Mouse (Mus musculus): ENCODE measurements around the gene Naaa.

The Naaa gene

GRCm38 (mm10) chr5:92262646-92263045 is 15.3 kb downstream of the Naaa start:
- no peak for DNase-seq

GRCm38 (mm10) chr5:92256218-92256617 is 21.8 kb downstream of the Naaa start, which contains the start of gene Ppef2:
Gene Ppef2, minus strand, starts transcription at chr5:92256278.
- DNase-seq: no peak

GRCm38 (mm10) chr5:92254476-92254875 is 23.5 kb downstream of the Naaa start:
- no peak for DNase-seq

- no peak for DNase-seq
Measured at GRCm38 (mm10) chr5:92252797-92253343, 25.1 kb downstream of the Naaa start.

GRCm38 (mm10) chr5:92252031-92252430 is 25.9 kb downstream of the Naaa start:
- DNase-seq: no peak

- DNase-seq: no peak
Measured at GRCm38 (mm10) chr5:92248614-92249013, 29.4 kb downstream of the Naaa start.

GRCm38 (mm10) chr5:92245483-92245882 is 32.5 kb downstream of the Naaa start:
- peak; percentile 38 for DNase-seq

GRCm38 (mm10) chr5:92244900-92245299 is 33.1 kb downstream of the Naaa start:
- no peak for DNase-seq

- DNase-seq: no peak
Measured at GRCm38 (mm10) chr5:92240769-92241168, 37.2 kb downstream of the Naaa start.

- DNase-seq: peak; percentile 90
Measured at GRCm38 (mm10) chr5:92239333-92240232, 38.4 kb downstream of the Naaa start.

GRCm38 (mm10) chr5:92234939-92235557 is 42.9 kb downstream of the Naaa start:
- peak; percentile 49 for DNase-seq

GRCm38 (mm10) chr5:92233366-92233765 is 44.6 kb downstream of the Naaa start:
- no peak for DNase-seq

- DNase-seq: no peak
Measured at GRCm38 (mm10) chr5:92231836-92232235, 46.1 kb downstream of the Naaa start.

GRCm38 (mm10) chr5:92230306-92230705 is 47.7 kb downstream of the Naaa start:
- no peak for DNase-seq

GRCm38 (mm10) chr5:92229514-92229913 is 48.5 kb downstream of the Naaa start:
- no peak for DNase-seq

GRCm38 (mm10) chr5:92228776-92229175 is 49.2 kb downstream of the Naaa start:
- DNase-seq: no peak

- no peak for DNase-seq
Measured at GRCm38 (mm10) chr5:92227782-92228181, 50.2 kb downstream of the Naaa start.

GRCm38 (mm10) chr5:92220287-92220902 is 57.6 kb downstream of the Naaa start:
- peak; percentile 27 for DNase-seq

- peak; percentile 42 for DNase-seq
Measured at GRCm38 (mm10) chr5:92219826-92220225, 58.1 kb downstream of the Naaa start.

GRCm38 (mm10) chr5:92218915-92219793 is 58.8 kb downstream of the Naaa start:
- no peak for DNase-seq

- DNase-seq: no peak
Measured at GRCm38 (mm10) chr5:92215308-92215707, 62.7 kb downstream of the Naaa start, which contains the start of gene U90926. Gene U90926, minus strand, starts transcription at chr5:92215408.

- DNase-seq: no peak
Measured at GRCm38 (mm10) chr5:92212231-92212630, 65.7 kb downstream of the Naaa start.
